Mouse (Mus musculus) liver, adult 2 months (tissue): ENCODE measurements around the gene Cabp1.
A peak's percentile ranks its signal among the peaks of the same experiment; 100 is the strongest.

Experiments
- CTCF ChIP-seq: fragments of 200-500 bp; IDR thresholded peaks from 2 replicates; pipeline ENCODE4 v1.5.1; 2011; ENCODE audit warnings: low read depth, low read length, control low read depth
- POLR2A ChIP-seq: fragments of 200-500 bp; IDR thresholded peaks from 2 replicates; pipeline ENCODE4 v1.6.1; 2011; ENCODE audit warnings: low read length, control low read depth; ENCODE audit not compliant: insufficient read depth; ENCODE audit errors: extremely low read depth

DNA sequence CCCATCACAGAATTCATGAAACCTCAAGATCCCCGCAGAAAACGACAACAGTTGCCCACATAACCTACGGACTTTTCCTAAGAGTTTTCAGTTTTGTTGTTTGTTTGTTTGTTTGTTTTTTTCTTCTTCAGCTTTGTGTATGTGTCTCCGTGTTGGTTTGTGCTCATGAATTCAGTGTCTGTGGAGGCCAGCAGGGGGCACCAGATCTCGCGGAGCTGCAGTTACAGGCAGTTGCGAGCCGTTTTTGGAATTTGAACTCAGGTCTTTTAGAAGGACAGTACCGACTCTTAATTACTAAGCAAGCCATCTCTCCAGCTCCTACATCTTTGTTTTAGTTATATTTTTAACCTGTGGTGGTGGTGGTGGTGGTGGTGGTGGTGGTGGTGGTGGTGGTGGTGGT lies 28.8 kb downstream of the Cabp1 start:
- TF ChIP-seq CTCF (peak; percentile 74), POLR2A (no peak)
